Mouse (Mus musculus) skeletal muscle tissue, postnatal 0 days (tissue): ENCODE data around the gene Slc25a42. TPM values are rescaled to one million over a fixed set of nuclear protein-coding genes. Genes with fewer than 3 reads are reported as not detected.

Experiments
- polyA plus RNA-seq: library from polyadenylated mRNA; unstranded; fragments of >200 nt; fragmentation: Nextera tagmentation; extraction: Ambion mirVana; gene quantifications from 2 replicates; pipeline ENCODE4 v1.2.1, GENCODE M21; 2015

The Slc25a42 gene
- polyA plus RNA-seq: 11.5 and 12.0 TPM in 2 replicates

GRCm38 (mm10) chr8:70212112-70213055 is at the start of gene Slc25a42:
Gene Slc25a42 (minus strand): TSS chr8:70212305.

GRCm38 (mm10) chr8:70234080-70234780 is 22.1 kb upstream of the Slc25a42 start, which contains the start of the genes Sugp2 and Armc6:
Gene Sugp2 (plus strand): TSS chr8:70234226.
Gene Armc6 (minus strand): TSS chr8:70234466.

GRCm38 (mm10) chr8:70172043-70172681 is 39.9 kb downstream of the Slc25a42 start, which contains the start of gene Tmem161a:
Gene Tmem161a (plus strand): TSS chr8:70172356.

GRCm38 (mm10) chr8:70139026-70139857 is 72.9 kb downstream of the Slc25a42 start, which contains the start of the genes Rfxank, Borcs8 and Mef2b:
Gene Rfxank (minus strand): TSS chr8:70139154.
Gene Borcs8 (plus strand): TSS chr8:70139499.
Gene Mef2b (plus strand): TSS chr8:70139711.

Other genes starting within 250 kb of the Slc25a42 start
- 20.4 and 23.2 TPM in 2 replicates for gene Gatad2a, start 215.9 kb downstream of the Slc25a42 start, polyA plus RNA-seq
- 23.2 and 26.4 TPM in 2 replicates for gene Mau2, start 169.6 kb downstream of the Slc25a42 start, polyA plus RNA-seq
- 21.5 and 24.3 TPM in 2 replicates for gene Sugp1, start 169.5 kb downstream of the Slc25a42 start, polyA plus RNA-seq
- gene Tm6sf2, start 139.4 kb downstream of the Slc25a42 start, polyA plus RNA-seq: 0.19 TPM in 1 of 2 replicates, not detected in the other
- not detected in 2 replicates for gene Hapln4, start 128.8 kb downstream of the Slc25a42 start, polyA plus RNA-seq
- 0.01 TPM in 2 replicates for gene Ncan, start 91.4 kb downstream of the Slc25a42 start, polyA plus RNA-seq
- gene Nr2c2ap, start 81.0 kb downstream of the Slc25a42 start, polyA plus RNA-seq: 9.9 and 13.2 TPM in 2 replicates
- 10.4 and 10.5 TPM in 2 replicates for gene Rfxank, start 73.2 kb downstream of the Slc25a42 start, polyA plus RNA-seq
- gene Borcs8, start 72.8 kb downstream of the Slc25a42 start, polyA plus RNA-seq: 23.9 and 24.5 TPM in 2 replicates
- 0.35 and 0.50 TPM in 2 replicates for gene Mef2b, start 72.6 kb downstream of the Slc25a42 start, polyA plus RNA-seq
- 57.1 and 62.8 TPM in 2 replicates for gene Tmem161a, start 39.9 kb downstream of the Slc25a42 start, polyA plus RNA-seq
- 16.0 and 16.7 TPM in 2 replicates for gene Sugp2, start 21.9 kb upstream of the Slc25a42 start, polyA plus RNA-seq
- 18.4 and 19.5 TPM in 2 replicates for gene Armc6, start 22.2 kb upstream of the Slc25a42 start, polyA plus RNA-seq
- gene Homer3, start 70.5 kb upstream of the Slc25a42 start, polyA plus RNA-seq: 10.6 and 15.7 TPM in 2 replicates
- 22.4 and 27.8 TPM in 2 replicates for gene Ddx49, start 90.2 kb upstream of the Slc25a42 start, polyA plus RNA-seq
- gene Cope, start 90.2 kb upstream of the Slc25a42 start, polyA plus RNA-seq: 216 and 248 TPM in 2 replicates
- gene Cers1, start 103.5 kb upstream of the Slc25a42 start, polyA plus RNA-seq: 18.4 and 21.9 TPM in 2 replicates
- 4.1 and 4.4 TPM in 2 replicates for gene Gdf1, start 117.5 kb upstream of the Slc25a42 start, polyA plus RNA-seq
- 7.2 and 8.6 TPM in 2 replicates for gene Upf1, start 141.0 kb upstream of the Slc25a42 start, polyA plus RNA-seq
- 0.58 and 5.8 TPM in 2 replicates for gene Comp, start 161.3 kb upstream of the Slc25a42 start, polyA plus RNA-seq
- 6.5 and 7.8 TPM in 2 replicates for gene Crtc1, start 227.3 kb upstream of the Slc25a42 start, polyA plus RNA-seq